Mouse (Mus musculus) lung, postnatal 36 days (tissue): ENCODE measurements around the gene Rapgef1.
"Not testable (repeated sequence)": the region's sequence is repeated elsewhere in the genome, so short reads cannot be mapped to it uniquely, and the experiment has no call there.

Source experiments
- DNase-seq: peaks from one replicate; pipeline ENCODE4 v3.0.0; 2022; ENCODE audit warnings: mixed read lengths

Gene Rapgef1

DNA sequence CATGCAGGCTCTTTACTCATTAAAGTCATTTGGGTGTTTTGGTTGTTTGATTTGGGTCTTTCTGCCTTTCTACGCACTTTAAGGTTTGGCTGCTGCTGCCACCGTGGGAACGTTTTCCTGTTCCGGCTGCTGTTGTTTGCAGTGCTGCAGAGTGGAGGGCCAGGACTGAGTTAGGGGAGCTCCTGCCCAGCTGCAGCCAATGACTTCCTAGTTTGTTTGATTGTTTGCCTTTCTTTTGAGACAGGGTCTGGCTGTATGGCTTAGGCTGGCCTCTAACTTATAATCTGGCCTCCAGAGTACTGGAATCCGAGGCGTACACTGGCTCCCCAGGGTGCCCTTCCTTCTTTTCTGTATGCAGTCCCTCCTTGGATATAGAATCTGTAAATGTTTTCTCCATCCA lies 57.0 kb downstream of the Rapgef1 start:
- DNase-seq = no peak

DNA sequence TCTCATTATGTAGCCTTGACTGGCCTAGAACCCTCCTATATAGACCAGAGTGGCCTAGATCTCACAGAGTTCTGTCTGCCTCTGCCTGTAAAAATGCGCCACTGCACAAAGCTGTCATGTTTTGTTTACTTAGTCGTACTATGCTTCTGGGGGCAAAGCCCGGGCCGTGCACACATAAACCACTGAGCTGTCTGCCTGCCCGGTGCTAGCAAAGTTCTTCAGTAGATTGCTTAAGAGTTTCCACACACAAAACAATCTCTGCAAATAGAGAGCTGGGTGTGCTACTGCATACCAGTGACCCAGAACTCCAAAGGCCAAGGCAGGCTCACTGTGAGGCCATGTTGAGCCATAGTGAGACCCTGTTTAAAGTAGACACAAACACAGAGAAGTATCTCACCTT lies 58.3 kb downstream of the Rapgef1 start:
- DNase-seq = peak; percentile 50

DNA sequence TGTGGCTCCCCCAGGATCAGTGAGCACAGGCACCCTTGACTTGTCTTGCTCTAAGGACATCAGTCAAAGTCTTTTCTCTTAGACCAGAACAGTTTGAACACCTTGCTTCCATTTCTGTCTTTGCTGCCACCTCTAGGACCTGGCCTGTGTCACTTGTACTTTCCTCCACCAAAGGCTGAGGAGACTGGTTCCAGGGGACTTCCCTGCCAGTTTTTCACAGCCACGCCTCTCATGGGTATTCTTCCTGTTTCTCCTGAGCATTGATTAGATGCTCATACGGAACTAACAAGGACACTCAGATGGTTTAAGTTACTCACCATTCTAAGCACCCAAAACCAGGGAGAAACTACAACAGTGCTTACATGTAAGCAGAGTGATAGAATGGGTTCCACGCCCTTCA lies 59.0 kb downstream of the Rapgef1 start:
- peak; percentile 56 for DNase-seq

DNA sequence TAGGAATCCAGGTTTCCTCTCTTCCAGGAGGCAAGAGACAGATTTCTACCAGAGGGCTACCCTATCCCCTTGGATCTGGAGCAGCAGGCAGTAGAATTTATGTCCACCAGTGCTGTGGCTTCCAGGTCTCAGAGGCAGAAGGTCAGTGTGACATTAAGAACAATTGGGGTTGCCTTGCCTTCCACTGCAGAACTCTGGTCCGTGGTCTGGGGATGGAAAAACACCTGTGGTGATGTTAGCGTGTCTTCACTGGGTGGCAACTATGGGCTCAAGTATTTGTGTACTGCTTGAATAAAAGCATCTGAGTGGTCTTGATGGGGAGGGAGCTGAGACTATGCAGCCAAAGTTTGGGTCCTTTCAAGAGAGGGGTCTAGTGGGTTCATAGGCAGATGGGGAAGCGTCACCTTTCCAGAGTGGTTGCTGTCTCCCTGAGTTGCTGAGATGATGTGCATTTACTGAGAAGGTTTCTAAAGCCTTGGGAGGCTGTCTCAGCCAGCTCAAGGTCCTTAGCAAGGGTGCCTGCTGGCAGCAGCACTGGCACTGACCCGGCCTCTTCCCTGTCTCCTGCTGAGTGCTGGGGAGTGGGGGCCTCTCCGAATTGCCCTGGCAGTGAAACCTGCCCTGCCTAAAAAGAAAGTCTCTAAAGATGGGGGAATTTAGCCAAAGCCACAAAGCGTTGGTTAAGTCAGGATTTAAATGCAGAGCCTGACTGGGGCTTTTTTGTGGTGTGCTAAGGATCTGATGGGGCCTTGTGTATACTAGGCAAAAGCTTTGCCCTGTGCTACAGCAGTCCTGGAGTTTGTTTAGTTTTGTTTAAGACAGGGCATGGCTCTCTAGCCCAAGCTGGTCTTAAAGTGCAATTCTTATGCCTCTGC lies 60.4 kb downstream of the Rapgef1 start:
- no peak for DNase-seq

DNA sequence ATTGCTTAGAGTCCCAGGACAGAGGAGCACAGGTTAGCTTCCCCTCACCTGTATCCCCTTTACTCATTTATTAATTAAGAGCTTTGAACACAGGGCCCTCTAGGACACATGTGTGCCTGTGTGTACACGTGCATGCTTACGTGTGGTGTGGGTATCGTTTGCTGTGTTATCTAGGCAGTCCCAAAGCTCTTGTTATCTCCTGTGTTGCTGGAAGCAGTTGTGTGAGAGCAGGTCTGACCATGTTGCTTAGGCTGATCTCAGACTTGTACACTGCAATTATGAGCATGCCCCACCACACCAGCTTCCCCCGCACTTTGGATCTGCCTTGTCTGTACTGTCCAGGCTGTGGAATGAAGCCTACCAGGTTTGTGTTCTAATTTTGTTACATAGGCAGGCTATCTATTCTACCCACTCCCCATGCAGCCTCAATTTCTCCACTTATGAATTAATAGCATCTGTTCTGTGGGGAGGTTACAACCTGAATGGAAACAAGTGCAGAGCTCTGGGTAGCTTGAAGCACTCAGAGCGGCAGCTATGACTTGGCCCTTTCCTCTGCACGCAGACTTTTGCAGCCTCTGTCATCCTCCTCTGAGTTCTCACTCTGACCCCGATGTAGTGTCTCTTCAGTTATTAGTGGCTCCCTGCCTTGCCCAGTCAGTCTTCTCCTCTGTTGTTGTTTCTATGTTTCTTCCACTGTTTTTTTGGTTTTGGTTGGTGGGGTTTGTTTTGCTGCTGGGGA lies 63.9 kb downstream of the Rapgef1 start:
- no peak for DNase-seq

DNA sequence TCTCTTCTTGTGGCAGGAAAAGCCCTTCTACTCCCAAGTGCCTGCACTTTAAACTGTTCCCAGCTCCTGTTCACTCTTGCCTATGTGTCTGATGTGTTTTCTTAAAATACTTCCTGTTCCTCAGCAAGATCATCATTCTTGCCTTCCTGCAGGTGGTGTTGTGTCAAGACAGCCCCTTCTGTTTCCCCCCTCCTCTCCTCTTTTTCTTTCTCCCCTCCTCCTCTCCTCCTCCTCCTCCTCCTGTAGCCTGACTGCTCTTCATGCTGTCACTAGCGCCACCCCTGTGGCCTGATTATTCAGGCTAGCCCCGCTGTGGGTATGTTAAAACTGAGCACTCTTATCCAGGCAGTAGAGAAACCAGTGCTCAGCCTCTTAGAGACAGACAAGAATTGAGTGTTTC lies 65.0 kb downstream of the Rapgef1 start:
- DNase-seq = no peak

DNA sequence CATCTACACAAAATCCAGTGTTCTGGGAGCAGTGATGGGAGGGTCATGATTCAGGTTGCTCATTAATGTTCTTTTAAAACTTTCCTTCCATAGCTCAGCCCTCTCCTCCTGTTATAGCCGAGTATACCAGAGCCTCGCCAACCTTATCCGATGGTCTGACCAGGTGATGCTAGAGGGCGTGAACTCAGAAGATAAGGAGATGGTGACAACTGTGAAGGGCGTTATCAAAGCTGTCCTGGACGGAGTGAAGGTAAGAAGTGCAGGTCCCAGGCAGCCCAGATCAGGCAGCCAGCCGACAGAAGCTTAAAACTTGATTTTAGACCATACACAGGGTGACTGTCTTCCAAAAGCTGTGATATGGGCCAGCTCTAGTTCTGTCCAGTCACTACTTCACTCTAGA lies 69.5 kb downstream of the Rapgef1 start:
- DNase-seq = no peak

DNA sequence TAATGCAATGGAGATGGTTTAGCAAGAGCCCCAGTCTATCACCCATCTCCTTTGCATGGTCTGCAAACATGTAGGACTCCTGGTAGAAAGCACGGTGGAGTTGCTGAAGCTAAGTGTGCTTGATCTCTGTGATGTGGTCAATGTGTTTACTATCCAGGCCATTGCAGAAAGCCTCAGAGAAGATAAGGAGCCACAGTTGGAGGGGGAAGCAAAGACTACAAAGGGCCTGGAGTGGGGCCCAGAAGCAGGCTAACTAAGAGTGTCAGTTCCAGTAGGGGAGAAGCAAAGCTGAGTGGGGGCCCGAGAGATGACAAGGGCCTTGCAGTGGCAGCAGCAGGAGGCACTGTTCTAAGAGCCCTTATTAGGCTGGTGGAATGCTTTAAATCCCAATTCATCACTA lies 70.0 kb downstream of the Rapgef1 start:
- no peak for DNase-seq

DNA sequence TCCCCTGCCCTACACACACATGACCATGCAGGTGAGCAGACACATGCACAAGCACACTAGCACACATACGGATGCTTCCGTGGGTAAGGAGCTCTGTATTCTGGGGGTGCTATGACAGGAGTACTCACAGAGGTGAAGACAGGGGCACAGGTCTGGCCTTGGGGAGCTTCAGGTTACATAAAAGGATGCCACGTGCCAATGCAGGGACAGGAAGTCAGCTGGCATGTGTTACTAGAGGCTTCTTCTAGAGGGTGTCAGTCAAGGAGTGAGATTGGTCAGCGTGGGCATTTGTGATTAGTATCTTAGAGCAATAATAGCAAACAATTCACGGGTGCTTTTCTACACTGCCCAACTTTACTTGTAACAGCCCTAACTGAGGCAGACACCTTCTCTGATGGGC lies 71.5 kb downstream of the Rapgef1 start:
- no peak for DNase-seq

DNA sequence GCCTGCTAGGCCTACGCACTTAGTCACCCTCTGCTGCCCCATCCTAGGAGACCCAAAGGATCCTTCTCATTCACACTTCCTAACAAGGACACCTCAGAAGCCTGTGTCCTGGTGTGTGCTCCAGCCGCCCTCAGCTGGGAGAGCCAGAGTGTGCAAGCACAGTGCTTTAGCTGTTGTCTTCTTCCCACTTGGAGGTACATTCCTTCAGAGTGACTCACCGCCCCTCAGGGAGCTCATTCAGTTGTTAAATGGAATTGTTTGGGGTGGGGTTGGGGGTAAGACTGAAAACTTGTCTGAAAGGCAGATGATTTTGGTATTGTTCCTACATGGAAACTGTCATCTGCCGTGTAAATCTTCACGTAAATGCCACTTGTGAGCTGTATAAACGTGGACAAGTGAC lies 72.0 kb downstream of the Rapgef1 start:
- no peak for DNase-seq

DNA sequence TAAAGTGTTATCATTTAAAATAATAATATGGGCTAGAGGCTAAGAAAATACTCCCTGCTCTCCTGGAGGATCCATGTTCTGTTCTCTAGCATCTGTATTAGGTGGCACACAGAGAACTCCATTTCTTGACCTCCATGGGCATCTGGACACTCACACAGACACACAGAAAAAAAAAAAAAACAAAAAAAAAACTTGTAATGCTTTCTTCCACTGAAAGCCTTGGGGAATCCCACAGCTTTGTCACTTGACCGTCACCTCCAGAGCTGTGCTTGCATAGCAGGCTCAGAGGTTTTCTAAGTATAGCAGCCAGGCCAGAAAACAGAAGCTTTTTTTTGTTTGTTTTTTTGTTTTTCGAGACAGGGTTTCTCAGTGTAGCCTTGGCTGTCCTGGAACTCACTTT lies 72.7 kb downstream of the Rapgef1 start:
- DNase-seq = no peak

DNA sequence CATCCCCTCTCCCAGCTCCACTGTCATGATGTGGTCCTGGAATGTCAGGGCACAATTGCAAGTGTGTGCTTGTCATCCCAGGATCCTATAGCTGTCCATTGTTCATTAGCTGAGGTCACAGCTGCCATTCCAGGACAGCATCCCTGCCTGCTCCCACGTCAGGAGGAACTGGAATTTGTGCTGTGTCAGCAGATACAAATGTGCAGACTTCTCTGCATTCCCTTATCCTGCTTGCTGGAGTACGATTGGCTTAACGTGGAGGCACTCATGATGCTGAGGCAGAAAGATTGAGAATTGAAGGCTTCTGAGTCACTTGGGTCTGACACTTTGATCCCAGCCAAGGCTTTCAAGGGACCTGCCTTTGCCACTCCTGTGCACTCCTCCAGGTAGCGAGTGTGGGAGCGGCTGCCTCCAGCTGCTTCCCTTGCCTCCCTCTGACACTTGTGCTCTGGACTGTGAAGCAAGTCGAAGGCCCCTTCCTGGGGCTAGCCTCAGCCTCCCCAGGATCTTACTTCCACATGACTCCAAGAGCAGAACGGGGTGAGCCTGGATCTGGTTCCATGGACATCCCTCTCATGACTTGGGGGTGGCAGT lies 76.8 kb downstream of the Rapgef1 start:
- no peak for DNase-seq

DNA sequence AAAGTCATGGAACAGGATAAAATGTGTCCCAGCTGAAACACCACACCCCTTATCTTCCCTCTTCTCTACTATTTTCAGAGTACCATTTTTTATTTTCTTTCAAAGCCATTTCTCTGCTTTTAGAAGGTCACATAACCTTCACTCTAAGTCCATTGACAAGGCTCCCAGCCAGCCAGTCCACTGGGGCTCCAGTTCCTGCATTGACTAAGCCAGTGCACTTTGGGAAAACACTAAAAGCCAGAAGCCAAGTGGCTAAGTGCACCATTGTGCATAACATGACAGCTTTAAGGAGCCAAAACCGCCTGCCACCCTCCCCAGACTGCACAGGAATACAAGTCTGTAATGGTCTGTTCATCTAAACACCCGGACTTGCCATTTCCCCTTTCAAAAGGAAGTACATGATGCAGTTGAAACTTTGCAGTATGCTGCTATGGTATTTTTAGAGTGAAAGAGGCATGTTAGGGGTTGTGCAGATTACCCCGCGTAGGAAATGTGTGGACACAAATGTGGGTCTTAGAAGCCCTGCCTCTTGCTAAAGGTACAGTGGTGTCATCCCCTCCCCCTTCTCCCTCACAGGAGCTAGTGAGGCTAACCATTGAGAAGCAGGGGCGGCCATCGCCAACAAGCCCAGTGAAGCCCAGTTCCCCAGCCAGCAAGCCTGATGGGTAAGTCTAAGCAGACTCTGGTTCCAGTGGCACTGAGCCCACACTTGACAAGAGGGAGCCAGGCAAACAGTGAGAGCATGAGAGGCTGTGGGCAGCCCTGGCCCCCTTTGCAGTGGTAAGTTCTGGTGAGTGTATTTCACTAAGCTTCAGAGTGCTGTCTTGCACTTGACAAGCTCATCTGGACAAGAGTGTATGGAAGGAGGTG lies 79.1 kb downstream of the Rapgef1 start:
- DNase-seq = no peak

DNA sequence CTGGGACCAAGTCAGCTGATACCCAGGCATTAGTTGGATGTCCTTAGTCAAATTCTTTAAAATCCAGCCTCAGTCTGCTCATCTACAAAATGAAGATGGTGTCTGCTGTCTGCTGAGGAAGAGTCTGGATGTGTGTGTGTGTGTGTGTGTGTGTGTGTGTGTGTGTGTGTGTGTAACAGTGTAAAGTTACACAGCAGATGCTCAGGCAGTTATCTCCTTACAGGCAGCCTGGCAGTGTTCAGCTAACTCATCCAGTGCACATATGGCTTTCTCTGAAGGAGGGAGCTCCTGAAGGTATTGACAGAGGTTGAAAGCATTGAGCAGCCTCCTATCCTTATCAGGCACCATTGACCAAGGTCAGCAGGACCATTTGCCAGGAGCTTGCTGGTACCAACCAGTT lies 81.4 kb downstream of the Rapgef1 start:
- no peak for DNase-seq

DNA sequence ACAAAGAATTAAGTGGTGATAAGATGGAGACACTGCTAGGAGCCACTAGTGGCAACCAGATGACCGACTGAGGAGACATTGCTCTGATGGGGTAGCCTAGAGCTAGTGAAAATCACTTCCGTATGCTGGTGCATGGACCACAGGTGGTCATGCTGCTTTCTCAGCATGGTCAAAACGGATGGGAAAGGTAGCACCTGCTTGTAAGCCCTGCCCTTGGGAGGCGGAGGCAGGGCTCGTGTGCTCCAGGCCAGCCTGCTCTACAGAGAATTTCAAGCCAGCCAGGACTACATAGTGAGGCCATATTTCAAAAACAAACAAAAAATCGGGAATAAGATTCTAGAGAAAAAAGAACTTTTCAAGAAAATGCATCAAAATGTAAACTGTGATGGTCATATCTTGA lies 81.9 kb downstream of the Rapgef1 start:
- no peak for DNase-seq

DNA sequence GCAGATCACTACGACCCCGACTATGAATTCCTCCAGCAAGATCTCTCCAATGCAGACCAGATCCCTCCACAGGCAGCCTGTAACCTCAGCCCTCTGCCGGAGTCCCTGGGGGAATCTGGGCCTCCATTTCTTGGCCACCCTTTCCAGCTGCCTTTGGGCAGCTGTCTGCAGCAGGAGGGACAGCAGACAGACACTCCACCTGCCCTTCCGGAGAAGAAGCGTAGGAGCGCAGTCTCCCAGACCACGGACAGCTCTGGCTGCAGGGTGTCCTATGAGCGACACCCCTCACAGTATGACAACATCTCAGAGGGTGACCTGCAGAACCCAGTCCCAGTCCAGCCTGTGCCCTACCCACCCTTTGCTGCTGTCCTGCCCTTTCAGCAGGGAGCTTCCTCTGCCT lies 82.7 kb downstream of the Rapgef1 start:
- DNase-seq = no peak

DNA sequence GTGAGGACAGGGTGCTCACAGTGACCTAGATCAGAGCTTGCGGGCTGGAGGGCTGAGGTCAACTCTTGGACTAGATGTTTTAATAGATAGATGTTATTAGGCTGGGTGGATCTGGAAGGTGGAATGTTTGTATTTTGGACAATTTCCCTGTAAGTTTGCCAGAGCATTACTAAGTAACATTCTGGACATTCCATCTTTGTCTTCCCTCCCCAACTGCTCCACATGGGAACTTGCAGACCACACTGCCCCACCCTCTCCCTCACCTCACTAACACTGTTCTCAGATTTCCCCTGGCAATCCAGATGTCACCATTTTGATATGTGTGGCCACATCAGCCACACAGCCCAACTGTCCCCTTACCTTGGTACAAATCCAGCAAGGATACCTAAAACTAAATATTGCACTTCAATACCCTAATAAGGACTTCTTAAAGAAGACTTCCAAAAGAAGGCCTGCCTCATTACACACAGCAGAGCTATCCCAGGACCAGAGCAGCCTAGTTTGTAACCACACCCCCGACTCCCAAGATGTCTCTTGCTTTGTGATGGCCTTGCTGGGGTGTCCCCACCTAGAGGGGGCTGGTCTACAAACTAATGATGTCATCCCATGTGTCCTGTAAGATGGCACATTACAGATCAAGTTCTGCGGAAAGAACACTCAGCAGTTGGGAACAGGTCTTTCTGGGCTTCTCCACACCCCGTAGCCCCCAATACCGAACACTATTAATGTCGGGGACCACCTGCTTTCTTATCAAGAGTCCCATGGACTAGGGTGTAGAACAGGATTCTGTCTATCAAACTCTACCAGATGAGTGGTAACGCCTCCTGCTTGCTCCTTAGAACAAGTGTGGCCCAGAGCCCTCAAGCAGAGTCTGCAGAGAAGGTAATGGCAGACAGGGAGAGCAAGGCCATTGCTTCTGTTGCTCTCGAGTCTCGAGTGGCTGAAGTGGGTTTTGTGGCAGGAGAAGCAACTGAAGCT lies 83.9 kb downstream of the Rapgef1 start:
- peak; percentile 35 for DNase-seq

DNA sequence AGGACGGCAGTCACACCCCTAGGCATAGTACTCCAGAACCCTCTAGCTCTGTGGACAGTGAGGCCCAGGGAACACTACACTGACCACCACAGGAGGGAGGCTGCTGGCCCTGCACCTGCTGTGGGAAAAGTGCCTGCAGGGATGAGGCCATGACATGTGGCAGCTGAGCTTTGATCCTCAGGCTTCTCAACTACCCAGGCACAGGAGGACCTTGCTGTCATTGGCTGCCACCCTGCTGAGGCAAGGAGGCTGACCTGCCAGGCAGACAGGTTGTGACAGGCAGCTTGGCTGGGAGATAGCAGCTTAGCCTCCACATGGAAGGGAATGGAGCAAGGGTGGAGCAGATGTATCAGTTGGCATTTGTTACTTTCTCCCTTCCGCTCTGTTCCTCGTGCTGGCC lies 86.0 kb downstream of the Rapgef1 start:
- no peak for DNase-seq

DNA sequence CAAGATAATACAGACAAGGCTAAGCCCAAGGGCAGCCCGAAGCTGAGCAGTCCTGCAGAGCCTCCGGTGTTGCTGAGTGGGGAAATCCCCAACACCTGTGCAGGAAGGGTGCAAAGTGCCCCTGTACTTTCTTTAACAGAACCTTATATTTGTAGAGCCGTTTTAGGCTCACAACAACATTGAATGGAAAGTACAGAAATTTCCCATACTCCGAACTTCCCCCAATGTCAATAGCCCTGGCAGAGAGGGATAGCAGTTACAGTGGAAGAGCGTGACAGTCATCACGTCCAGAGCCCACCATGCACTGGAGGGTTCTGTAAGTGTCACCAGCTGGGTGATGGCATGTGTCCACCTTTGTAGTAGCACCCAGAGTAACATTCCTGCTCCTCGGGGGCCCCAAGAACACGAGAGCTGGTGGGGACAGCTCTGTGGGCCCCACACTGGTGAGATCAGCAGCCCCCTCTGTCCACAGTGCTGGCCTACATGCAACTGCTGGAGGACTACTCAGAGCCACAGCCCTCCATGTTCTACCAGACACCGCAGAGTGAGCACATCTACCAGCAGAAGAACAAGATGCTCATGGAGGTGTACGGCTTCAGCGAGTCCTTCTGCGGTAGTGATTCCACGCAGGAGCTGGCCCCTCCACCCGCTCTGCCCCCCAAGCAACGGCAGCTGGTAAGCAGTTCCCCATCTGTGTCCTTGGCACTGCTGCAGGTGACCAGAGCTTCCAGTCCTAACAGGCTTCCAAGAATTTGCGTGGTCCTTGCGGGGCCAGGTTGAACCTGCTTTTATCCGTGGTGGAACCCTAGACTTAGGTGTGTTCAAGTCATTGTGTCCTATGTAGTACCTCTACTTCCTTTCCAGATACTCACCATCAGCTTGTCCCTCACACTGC lies 87.5 kb downstream of the Rapgef1 start:
- DNase-seq = no peak

DNA sequence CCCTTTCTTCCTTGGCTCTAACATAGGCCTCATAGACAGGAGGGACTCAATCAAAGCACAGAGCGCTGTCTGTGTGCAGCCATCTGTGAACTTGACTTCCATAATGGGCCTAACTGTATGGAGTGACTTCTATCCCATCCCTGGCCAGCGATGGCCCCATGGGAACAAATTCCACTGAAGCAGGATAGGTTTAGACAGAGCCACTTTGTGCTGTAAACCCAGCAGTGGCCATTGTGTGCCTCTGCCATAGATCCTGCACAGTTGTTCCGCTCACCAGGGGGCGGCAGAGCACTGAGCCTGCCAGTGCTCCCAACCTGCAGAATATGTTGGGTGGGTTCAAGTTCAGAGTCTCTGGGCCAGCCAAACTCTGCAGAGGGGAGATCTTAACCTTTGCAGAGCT lies 88.2 kb downstream of the Rapgef1 start:
- DNase-seq = peak; percentile 56

DNA sequence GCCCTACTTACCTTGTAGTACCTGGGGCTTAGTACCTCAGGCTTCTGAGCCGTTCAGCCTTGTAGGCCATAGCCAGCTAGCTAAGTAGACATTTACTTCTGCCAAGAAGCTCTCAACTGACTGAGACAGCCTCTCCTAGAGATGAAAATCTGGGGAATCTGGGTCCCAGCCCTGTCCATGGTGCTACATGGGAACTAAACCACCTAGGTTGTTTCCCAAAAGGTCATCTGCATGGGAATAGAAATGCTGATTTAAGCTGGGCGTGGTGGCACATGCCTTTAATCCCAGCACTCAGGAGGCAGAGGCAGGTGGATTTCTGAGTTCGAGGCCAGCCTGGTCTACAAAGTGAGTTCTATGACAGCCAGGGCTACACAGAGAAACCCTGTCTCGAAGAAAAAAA lies 88.7 kb downstream of the Rapgef1 start:
- DNase-seq = not testable (repeated sequence)
